Mouse (Mus musculus): ENCODE data around the gene Syngr1. TPM values are rescaled to one million over a fixed set of nuclear protein-coding genes. Genes with fewer than 3 reads are reported as not detected.

Syngr1 gene
- polyA plus RNA-seq, 1 experiment from 2014 or later: 44.5 TPM

- 79% methylated on average over 9 of the region's 9 CpGs for WGBS
- Histone ChIP-seq H3K4me3 (ENCODE audit: control insufficient read depth in 1 of 2, insufficient read depth in 1 of 2, low read depth in 1 of 2, low read length in 2 of 2) (peak overlapping the region in 1 of 2 experiments; percentile 74; a peak in 3 of 4 replicates), H3K9me3 (ENCODE audit: control insufficient read depth, low read length) (no peaks in the 10 kb centered on the region), H3K9ac (ENCODE audit: low read length) (peak overlapping the region; percentile 95), H3K27me3 (ENCODE audit: control insufficient read depth, insufficient read depth, low read length) (no peaks in the 10 kb centered on the region), H3K27ac (replicated peaks in 1 of 2; ENCODE audit: control insufficient read depth in 1 of 2, insufficient read depth in 1 of 2, low read depth in 2 of 2, low read length in 2 of 2) (peak overlapping the region in 1 of 2 experiments; percentile 100; a peak in 2 of 4 replicates), H3K36me3 (ENCODE audit: control insufficient read depth, insufficient read depth, low read length) (peaks cover 5% of the 10 kb centered on the region; the same call in 1 of the 2 replicates), H3K4me1 (ENCODE audit: control insufficient read depth in 2 of 2, insufficient read depth in 2 of 2, low read length in 2 of 2) (peaks cover 12 to 29% of the 10 kb centered on the region in 2 experiments), H3K4me2 (ENCODE audit: low read length) (peak overlapping the region; percentile 98)
- ATAC-seq (ENCODE audit: insufficient number of reproducible peaks, insufficient read depth, low FRiP score, low read depth): no peak
These were observed 41.3 kb downstream of the Syngr1 start for GRCm38 (mm10) chr15:80132452-80132851.

- peak within 1 kb of the TSS; percentile 98 to 100 for H3K27ac ChIP-seq (replicated peaks in 1 of 2; ENCODE audit: control insufficient read depth in 1 of 2, insufficient read depth in 1 of 2, low read depth in 2 of 2, low read length in 2 of 2)
- H3K4me3 ChIP-seq (ENCODE audit: control insufficient read depth in 1 of 2, insufficient read depth in 1 of 2, low read depth in 1 of 2, low read length in 2 of 2): peak within 1 kb of the TSS; percentile 74 to 85
- ATAC-seq (ENCODE audit: insufficient number of reproducible peaks, insufficient read depth, low FRiP score, low read depth): peak; percentile 91
- peak within 1 kb of the TSS; percentile 95 for H3K9ac ChIP-seq (ENCODE audit: low read length)
- peak within 1 kb of the TSS; percentile 98 for H3K4me2 ChIP-seq (ENCODE audit: low read length)
- no peaks in the 10 kb centered on the region for H3K9me3 ChIP-seq (ENCODE audit: control insufficient read depth, low read length)
- peaks cover 5% of the 10 kb centered on the region; the same call in 1 of the 2 replicates for H3K36me3 ChIP-seq (ENCODE audit: control insufficient read depth, insufficient read depth, low read length)
- under 1% methylated on average over 58 of the region's 59 CpGs for WGBS
- peaks cover 12 to 36% of the 10 kb centered on the region in 2 experiments for H3K4me1 ChIP-seq (ENCODE audit: control insufficient read depth in 2 of 2, insufficient read depth in 2 of 2, low read length in 2 of 2)
- no peaks in the 10 kb centered on the region for H3K27me3 ChIP-seq (ENCODE audit: control insufficient read depth, insufficient read depth, low read length)
These were observed 42.0 kb downstream of the Syngr1 start, which contains the start of gene Tab1 for GRCm38 (mm10) chr15:80132993-80133586. Gene Tab1, plus strand, starts transcription at chr15:80133127.

DNA sequence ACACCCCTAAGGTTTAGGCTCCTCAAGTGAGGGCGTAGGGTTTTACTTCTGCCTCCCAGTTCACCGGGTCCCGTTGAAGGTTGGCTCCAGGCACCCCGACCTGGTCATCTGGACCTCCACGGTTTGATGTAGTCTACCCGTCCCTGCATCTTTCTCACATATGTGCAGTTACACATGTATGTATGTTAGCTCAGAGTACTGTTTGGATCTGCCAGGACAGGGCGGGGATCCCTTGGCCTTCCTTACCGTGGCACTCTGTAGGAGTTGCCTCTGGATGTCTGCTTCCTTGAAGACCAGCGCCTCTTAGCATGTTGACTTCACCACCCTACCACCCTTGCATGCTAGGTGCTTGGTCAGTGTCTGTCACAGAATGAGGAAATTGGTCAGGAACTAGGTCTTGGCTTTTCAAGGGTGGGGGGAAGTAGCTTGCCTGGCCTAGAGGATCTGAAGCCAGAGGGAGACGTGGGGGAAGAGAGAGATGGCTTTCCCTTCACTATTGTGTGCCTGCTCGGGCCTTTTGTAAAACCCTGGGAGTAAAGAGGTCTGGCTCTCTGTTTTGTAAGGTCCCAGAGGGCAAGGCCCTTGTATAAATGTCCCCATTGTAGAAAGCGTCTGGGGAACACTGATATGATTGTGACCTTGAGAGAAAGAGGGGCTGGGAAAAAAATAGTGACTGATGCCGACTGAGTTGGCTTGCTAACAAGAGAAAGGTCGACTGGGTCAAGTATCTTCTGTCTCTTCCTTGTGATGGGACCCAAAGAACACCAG is 42.7 kb downstream of the Syngr1 start:
- Histone ChIP-seq H3K27ac (replicated peaks in 1 of 2; ENCODE audit: control insufficient read depth in 1 of 2, insufficient read depth in 1 of 2, low read depth in 2 of 2, low read length in 2 of 2) (peak overlapping the region; percentile 98 to 100), H3K4me2 (ENCODE audit: low read length) (peak overlapping the region; percentile 98), H3K27me3 (ENCODE audit: control insufficient read depth, insufficient read depth, low read length) (no peaks in the 10 kb centered on the region), H3K9ac (ENCODE audit: low read length) (peak overlapping the region; percentile 95), H3K9me3 (ENCODE audit: control insufficient read depth, low read length) (no peaks in the 10 kb centered on the region), H3K4me1 (ENCODE audit: control insufficient read depth in 2 of 2, insufficient read depth in 2 of 2, low read length in 2 of 2) (peaks cover 13 to 43% of the 10 kb centered on the region in 2 experiments), H3K36me3 (ENCODE audit: control insufficient read depth, insufficient read depth, low read length) (peaks cover 5% of the 10 kb centered on the region; the same call in 1 of the 2 replicates), H3K4me3 (ENCODE audit: control insufficient read depth in 1 of 2, insufficient read depth in 1 of 2, low read depth in 1 of 2, low read length in 2 of 2) (peak overlapping the region; percentile 74 to 85)
- ATAC-seq (ENCODE audit: insufficient number of reproducible peaks, insufficient read depth, low FRiP score, low read depth): no peak
- 8% methylated on average over 14 of the region's 14 CpGs for WGBS

DNA sequence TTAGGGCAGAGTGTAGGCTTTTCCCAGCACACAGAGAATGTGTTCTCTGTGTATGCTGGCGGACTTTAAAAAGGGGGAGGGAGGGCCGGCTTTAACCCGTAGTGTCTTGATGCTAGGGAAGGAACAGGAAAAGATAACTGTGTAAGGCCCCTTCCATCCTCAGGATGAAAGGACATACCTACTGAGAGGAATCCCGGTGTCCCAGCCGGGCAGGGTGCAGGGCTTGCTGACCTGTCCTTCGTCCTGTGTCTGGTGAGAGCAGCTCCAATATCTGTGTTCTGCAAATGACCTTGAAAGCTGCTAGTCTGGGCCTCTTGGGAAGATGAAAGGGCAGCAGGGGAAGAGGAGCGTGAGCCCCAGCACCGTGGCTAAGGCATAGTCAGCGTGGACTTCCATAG is 43.3 kb downstream of the Syngr1 start:
- H3K4me3 ChIP-seq (ENCODE audit: control insufficient read depth in 1 of 2, insufficient read depth in 1 of 2, low read depth in 1 of 2, low read length in 2 of 2): peak overlapping the region; percentile 74 to 85
- H3K27me3 ChIP-seq (ENCODE audit: control insufficient read depth, insufficient read depth, low read length): no peaks in the 10 kb centered on the region
- 8% methylated on average over 9 of the region's 9 CpGs for WGBS
- H3K9me3 ChIP-seq (ENCODE audit: control insufficient read depth, low read length): no peaks in the 10 kb centered on the region
- peaks cover 5% of the 10 kb centered on the region; the same call in 1 of the 2 replicates for H3K36me3 ChIP-seq (ENCODE audit: control insufficient read depth, insufficient read depth, low read length)
- H3K4me1 ChIP-seq (ENCODE audit: control insufficient read depth in 2 of 2, insufficient read depth in 2 of 2, low read length in 2 of 2): peaks cover 17 to 44% of the 10 kb centered on the region in 2 experiments
- H3K4me2 ChIP-seq (ENCODE audit: low read length): peak overlapping the region; percentile 98
- no peak for ATAC-seq (ENCODE audit: insufficient number of reproducible peaks, insufficient read depth, low FRiP score, low read depth)
- H3K9ac ChIP-seq (ENCODE audit: low read length): peak overlapping the region; percentile 95
- H3K27ac ChIP-seq (replicated peaks in 1 of 2; ENCODE audit: control insufficient read depth in 1 of 2, insufficient read depth in 1 of 2, low read depth in 2 of 2, low read length in 2 of 2): peak overlapping the region; percentile 98 to 100

DNA sequence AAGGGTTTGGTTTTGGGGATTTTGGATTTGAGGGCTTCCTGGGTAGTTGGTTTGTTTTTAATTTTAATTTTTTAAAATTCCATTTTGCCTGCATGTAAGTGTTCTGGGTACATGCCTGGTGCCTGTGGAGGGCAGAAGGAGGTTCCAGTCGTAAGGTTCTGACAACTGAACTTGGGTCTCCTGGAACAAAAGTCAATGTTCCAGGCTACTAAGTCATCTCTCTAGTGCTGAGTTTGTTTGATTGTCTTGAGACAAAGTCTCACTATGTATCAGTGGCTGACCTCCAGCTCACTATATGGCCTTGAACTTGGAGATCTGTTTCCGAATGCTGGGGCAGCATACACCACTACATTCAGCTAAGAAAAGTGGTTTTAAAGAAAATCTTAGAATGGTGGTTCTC is 44.4 kb downstream of the Syngr1 start:
- ATAC-seq (ENCODE audit: insufficient number of reproducible peaks, insufficient read depth, low FRiP score, low read depth): no peak
- Histone ChIP-seq H3K27ac (replicated peaks in 1 of 2; ENCODE audit: control insufficient read depth in 1 of 2, insufficient read depth in 1 of 2, low read depth in 2 of 2, low read length in 2 of 2) (peak overlapping the region; percentile 37 to 100; a peak in 2 of 4 replicates), H3K36me3 (ENCODE audit: control insufficient read depth, insufficient read depth, low read length) (peaks cover 12% of the 10 kb centered on the region), H3K4me2 (ENCODE audit: low read length) (no peak overlapping the region), H3K9me3 (ENCODE audit: control insufficient read depth, low read length) (no peaks in the 10 kb centered on the region), H3K9ac (ENCODE audit: low read length) (peak overlapping the region; percentile 27; the same call in 1 of the 2 replicates), H3K4me3 (ENCODE audit: control insufficient read depth in 1 of 2, insufficient read depth in 1 of 2, low read depth in 1 of 2, low read length in 2 of 2) (no peak overlapping the region), H3K27me3 (ENCODE audit: control insufficient read depth, insufficient read depth, low read length) (no peaks in the 10 kb centered on the region), H3K4me1 (ENCODE audit: control insufficient read depth in 2 of 2, insufficient read depth in 2 of 2, low read length in 2 of 2) (peaks cover 18 to 50% of the 10 kb centered on the region in 2 experiments)
- WGBS: 92% methylated on average over 2 of the region's 2 CpGs

DNA sequence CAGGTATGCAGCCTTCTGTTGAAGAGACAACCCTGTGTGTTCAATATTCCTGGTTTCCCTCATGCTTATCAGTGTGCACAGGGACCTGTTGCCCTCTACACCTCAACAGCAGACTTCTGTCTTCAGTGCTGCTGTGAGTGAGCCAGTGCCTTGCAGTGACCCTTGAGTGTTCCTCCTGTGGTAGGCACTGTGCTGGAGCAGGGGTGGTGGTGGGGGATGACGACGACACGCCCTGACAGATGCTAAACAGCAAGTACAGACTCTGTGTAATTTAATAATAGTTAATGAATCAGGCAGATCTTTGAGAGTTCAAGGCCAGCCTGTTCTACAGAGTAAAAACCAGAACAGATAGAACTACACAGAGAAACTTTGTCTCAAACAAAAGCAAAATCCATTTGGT is 45.5 kb downstream of the Syngr1 start:
- no peaks in the 10 kb centered on the region for H3K27me3 ChIP-seq (ENCODE audit: control insufficient read depth, insufficient read depth, low read length)
- H3K4me3 ChIP-seq (ENCODE audit: control insufficient read depth in 1 of 2, insufficient read depth in 1 of 2, low read depth in 1 of 2, low read length in 2 of 2): no peak overlapping the region
- H3K27ac ChIP-seq (replicated peaks in 1 of 2; ENCODE audit: control insufficient read depth in 1 of 2, insufficient read depth in 1 of 2, low read depth in 2 of 2, low read length in 2 of 2): 0 out of 4 replicates have a peak overlapping the region, but pooled peaks of 1 of the 2 experiments have one; percentile 45
- 91% methylated on average over 3 of the region's 3 CpGs for WGBS
- no peak for ATAC-seq (ENCODE audit: insufficient number of reproducible peaks, insufficient read depth, low FRiP score, low read depth)
- H3K36me3 ChIP-seq (ENCODE audit: control insufficient read depth, insufficient read depth, low read length): peaks cover 23% of the 10 kb centered on the region
- H3K4me1 ChIP-seq (ENCODE audit: control insufficient read depth in 2 of 2, insufficient read depth in 2 of 2, low read length in 2 of 2): peaks cover 18 to 50% of the 10 kb centered on the region in 2 experiments
- H3K4me2 ChIP-seq (ENCODE audit: low read length): no peak overlapping the region
- no peaks in the 10 kb centered on the region for H3K9me3 ChIP-seq (ENCODE audit: control insufficient read depth, low read length)
- no peak overlapping the region for H3K9ac ChIP-seq (ENCODE audit: low read length)

DNA sequence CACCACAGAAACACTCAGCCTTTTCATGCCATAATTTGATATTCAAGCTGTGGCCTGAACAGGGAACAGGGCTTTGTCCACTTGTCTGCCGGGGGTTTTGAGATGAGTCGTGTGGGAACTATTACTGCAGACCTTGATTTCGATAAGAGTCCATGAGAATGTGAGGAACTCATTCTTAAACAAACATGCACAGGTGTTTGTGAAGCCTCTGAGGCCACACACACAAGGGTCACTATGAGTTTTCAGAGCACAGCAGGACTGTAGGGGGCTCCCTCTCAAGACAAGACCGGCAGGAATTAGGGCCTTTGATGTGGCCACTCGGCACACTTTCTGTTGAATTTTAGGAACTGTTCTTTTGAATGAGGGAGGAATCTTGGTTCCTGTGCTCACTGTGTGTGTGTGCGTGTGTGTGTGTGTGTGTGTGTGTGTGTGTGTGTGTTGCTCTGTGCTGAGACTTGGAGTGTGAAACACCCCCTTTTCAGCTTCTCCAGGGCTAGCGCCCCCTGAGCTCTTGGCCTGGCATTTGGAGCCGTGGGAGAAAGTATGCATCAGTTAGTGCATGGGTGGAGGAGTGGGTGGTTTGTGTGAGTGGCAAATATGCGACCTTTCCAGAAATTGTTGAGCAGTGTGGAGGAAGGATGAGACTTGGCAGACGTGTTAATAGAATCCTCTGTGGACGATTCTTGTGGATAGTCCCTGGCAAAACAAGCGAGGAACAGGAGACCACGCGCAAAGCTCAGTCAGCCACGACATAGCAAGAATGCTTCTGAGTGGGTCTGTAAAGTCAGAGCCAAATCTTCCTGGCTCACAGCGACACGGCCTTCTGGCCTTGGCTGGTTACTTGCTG is 47.0 kb downstream of the Syngr1 start:
- 0 out of 2 replicates have a peak, but pooled peaks cover 2% of the 10 kb centered on the region for H3K9me3 ChIP-seq (ENCODE audit: control insufficient read depth, low read length)
- H3K27me3 ChIP-seq (ENCODE audit: control insufficient read depth, insufficient read depth, low read length): no peaks in the 10 kb centered on the region
- H3K9ac ChIP-seq (ENCODE audit: low read length): peak overlapping the region; percentile 34
- peaks cover 38% of the 10 kb centered on the region for H3K36me3 ChIP-seq (ENCODE audit: control insufficient read depth, insufficient read depth, low read length)
- no peak for ATAC-seq (ENCODE audit: insufficient number of reproducible peaks, insufficient read depth, low FRiP score, low read depth)
- H3K27ac ChIP-seq (replicated peaks in 1 of 2; ENCODE audit: control insufficient read depth in 1 of 2, insufficient read depth in 1 of 2, low read depth in 2 of 2, low read length in 2 of 2): peak overlapping the region; percentile 6 to 50; a peak in 2 of 4 replicates
- WGBS: 56% methylated on average over 17 of the region's 17 CpGs
- H3K4me1 ChIP-seq (ENCODE audit: control insufficient read depth in 2 of 2, insufficient read depth in 2 of 2, low read length in 2 of 2): peaks cover 18 to 50% of the 10 kb centered on the region in 2 experiments
- no peak overlapping the region for H3K4me3 ChIP-seq (ENCODE audit: control insufficient read depth in 1 of 2, insufficient read depth in 1 of 2, low read depth in 1 of 2, low read length in 2 of 2)
- no peak overlapping the region for H3K4me2 ChIP-seq (ENCODE audit: low read length)

Data from heart, embryonic 14.5 days (tissue).